Mouse (Mus musculus): ENCODE measurements at regions not wholly inside any gene's neighbourhood (a gene's known extent, or its start where the extent isn't known, plus 50 kb on each side); places are given as distances from the start of the nearest gene placed in this dataset.
A peak's percentile ranks its signal among the peaks of the same experiment; 100 is the strongest.
"Not testable (repeated sequence)": the region's sequence is repeated elsewhere in the genome, so short reads cannot be mapped to it uniquely, and the experiment has no call there.

DNA sequence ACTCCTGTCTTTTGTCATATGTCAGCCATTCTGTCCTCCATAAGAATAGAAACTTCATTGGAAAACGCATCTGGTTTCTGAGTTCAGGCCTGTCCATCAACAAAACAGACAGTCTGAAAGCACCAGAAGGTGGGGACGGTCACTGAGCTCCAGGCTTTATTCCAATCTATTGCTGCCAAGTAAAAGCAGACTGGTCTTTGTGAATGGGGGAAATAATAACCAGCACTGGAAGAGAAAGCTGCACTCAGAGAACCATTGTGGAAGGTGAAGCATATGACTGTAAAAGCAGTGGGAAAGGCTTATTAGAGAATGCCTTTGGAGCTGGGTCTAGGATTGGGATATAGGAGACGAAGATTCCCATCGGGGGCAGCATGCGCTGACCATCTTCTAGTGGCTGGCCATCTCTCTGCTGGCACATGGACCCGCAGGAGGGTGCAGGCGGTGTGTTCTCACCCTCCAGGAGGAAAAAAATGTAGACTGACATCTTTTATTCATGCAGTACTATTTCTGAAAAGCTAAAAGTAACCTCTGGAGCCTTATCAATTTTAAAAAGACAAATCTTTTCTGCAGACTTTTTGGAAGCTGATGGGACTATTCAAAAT is 1638.0 kb downstream of the Car8 start:
- peak; percentile 77 for ATAC-seq (ENCODE audit: low TSS enrichment)

DNA sequence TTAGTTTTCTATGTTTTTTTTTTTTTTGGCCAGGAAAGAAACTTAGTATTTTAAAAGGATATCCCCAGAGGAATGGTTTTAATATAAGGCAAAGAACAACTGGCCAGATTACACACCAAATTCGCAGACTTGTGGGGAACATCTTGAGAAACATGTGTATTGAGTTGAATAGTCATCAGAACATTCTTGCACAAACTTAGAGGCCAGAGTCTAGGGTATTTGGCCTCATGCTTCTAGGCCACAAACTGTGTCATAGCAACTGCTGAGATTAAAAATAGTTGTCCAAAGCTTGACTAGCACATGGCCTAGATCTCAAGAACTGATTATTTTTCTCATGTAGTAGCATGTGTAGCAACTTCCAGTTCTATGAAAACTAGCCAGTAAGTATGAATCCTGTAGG is 1642.5 kb downstream of the Car8 start:
- ATAC-seq (ENCODE audit: low TSS enrichment), result no peak

DNA sequence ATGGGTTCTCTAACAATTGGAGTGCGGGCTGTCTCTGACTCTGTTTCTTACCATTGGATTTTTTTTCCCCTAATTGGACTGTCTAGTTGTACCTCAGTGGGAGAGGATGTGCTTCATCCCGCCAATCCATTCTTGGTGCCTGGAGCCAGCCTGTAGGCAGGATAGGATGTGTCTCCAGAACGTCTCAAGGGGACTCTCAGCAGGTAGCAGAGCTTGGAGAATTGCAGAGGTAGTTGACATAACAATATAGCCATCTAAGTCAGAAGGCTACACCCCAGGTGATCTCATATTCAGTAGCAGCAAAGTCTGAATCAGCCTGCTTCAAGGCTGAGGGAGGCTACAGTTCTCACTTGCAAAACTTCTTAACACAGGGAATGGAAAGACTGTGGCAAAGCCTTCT is 1646.0 kb downstream of the Car8 start:
- not testable (repeated sequence) for ATAC-seq (ENCODE audit: low TSS enrichment)

DNA sequence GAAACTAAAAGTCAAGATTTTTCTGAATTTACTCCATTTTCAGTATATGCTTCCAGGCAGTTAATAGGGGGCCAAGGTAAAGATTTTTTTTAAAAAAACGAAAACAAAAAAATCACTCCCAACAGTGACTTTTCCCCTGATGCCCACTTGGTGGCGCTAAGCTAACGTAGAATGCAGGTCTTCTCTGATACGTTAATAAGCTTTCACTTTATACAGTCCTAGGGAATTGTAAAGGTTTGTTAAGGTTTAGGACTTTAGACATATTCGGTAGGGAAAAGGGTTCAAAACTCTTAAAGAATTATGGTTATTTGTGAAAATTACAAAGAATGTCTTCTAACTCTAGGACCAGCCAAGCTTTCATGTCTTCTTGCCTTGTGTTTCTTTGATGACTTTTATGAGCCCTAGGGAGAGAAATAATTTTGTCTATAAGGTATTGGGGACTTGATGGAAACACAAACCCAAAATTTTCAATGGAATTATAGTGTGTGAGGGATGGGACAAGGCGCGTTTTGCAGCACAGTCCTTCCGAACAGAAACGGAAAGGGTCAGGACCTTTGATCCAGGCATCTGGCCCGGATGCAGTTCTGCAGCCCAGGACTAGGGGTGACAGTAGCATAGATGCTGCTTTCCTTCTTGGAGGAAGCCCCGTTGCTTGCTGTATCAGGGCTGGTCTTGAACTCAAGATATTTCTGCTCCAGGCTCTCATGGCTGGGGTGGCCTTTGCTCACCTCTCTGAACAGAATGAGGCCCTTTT is 1677.1 kb downstream of the Car8 start:
- peak; percentile 67; the same call in 1 of the 2 replicates for ATAC-seq (ENCODE audit: low TSS enrichment)

DNA sequence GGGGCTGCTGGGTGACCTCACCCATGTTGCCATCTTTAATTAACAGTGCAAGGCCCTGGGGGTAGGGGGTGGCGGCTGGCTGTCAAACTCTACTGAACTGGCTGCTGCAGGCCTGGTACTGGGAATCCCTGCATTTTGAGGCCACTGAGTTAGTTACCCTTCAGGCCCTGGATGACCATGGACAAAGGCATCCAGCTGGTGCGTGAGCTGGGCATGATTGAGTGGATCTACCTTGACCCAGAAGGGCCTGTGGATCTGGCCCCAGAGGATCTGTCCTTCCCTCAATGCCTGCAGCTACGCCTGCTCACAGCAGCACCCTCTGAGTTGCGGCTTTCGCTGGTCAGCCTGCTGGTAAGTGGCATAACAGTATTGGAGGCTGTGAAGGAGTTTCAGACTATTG is 1699.2 kb downstream of the Car8 start:
- ATAC-seq (ENCODE audit: low TSS enrichment), result no peak

DNA sequence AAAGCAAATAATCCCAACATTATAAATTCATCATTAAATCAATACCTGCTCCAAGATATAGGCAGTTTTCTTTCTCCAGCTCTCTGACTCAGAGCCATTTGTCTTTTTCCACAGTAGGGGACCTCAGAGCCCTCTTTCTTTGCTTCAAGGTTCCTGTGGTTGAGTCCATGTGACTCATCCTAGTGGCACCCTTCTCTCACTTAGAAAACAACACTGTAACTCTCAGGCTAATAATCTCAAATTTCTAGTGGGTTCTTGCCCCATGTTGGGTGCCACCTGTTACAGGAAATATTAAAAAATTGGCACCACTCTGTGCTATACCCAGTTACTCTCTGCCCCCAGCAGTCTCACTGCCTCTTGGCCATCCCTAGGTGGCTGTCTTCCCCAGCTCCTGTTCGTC is 1706.4 kb downstream of the Car8 start:
- no peak for ATAC-seq (ENCODE audit: low TSS enrichment)

DNA sequence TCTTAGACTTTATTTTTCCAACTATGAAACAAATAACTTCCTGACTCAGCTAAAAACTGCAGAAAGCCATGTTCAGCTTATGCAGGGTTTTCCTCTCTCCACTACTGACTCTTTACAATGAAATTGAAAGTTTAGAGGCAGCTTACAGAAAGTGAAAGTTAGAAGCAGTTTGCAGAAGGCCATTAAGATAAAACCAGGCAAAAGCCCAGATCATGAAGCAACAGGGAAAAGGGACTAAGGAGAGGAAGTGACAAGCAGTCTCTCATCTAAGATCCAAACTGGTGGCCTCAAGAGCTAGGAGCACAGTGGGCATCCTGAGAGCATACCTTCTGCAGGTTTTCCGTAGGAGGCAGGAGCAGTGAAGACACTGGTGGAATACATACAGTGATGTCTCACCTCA is 1721.2 kb downstream of the Car8 start:
- no peak for ATAC-seq (ENCODE audit: low TSS enrichment)

DNA sequence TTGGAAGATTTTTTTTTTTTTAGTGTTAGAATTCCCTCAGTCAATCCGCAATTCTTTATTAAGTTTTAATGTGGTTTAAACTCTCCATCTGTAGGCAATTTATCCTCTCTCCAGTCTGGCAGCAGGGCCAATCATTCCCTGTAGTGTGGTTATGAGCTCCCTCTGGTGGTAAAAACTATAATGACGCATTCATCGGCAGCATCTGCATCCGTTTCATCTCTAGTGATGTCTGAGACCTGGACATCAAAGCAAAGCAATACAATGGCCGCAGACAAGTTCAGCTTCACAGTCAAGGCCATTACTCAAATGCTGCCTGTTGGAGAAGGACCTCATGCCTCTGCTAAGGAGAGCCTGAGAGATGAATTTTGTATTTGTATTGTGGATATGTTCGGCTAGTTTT is 1721.7 kb upstream of the Impad1 start:
- ATAC-seq (ENCODE audit: low TSS enrichment), result peak; percentile 89

DNA sequence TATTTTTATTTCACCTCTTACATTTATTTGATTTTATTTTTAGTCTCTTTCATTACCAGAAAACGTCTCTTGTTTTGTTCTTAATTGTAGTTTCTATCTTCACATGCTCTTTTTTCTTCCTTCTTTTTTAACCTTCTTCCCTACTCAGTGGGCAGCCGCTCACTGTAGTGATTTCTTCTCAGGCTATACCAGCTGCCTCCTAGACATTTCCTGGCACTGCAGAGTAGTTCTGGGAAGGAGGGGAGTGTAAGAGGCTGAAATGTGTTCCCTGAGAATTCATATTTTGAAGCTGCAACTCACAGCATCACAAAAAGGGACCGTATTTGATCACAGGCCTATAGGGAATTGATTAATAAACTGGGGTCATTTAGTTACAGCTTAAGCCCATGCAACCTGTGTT is 1720.5 kb upstream of the Impad1 start:
- ATAC-seq (ENCODE audit: low TSS enrichment), result peak; percentile 81

DNA sequence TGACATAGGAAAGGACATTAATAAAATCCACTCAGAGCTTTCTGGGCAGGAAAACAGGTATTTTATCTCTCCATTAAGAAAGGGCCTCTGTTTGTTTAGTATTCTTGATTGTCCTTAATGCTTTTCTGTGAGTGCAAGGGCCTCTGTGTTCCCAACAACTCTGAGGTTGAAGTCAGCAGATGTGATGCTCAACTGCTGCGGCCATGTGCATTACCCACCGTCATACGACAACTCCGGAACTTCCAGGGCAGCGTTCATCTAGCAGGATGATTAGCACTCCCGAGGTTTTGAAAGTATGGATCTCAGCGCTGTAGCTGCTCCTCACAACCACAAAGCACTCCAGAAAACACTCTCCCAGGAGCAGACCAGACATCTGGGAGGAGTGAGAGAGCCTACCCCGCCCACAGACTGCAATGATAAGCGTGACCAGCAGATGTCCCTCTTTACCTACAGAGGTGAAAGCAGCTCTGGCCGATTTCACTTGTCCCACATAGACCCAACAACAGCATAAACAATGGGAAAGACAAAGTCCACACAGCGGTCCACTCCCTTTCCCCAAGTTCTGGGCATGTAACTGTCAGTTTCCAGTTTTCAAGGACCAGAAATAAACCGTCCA is 1719.7 kb upstream of the Impad1 start:
- ATAC-seq (ENCODE audit: low TSS enrichment), result peak; percentile 91

DNA sequence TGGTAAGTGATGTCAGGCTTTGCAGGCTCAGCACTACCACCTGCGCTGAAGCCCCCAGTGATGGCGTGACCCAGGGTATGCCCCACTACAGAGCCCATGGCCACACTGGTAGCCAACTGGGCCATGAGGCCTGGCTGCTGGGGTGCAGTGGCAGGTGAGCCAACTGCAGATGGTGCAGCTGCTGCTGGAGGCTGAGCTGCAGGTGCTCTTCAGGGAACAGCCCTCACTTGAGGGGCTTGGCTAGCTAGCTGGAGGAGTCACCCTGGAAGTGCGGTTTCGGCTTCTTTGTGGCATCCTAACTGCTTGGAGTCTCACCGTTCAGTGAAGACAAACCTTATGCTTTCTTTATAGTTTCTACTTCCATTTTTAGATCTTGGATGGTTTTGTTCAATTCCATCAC is 1714.9 kb upstream of the Impad1 start:
- no peak for ATAC-seq (ENCODE audit: low TSS enrichment)
